Mouse (Mus musculus): Measurements from ENCODE around the gene Iqcc. TPM values are rescaled to one million over a fixed set of nuclear protein-coding genes. Genes with fewer than 3 reads are reported as not detected.

Iqcc gene
- polyA plus RNA-seq, 1 experiment: 14.6 TPM

GRCm38 (mm10) chr4:129625496-129625895, 6.6 kb upstream of the Iqcc start:
- H3K4me3 ChIP-seq (ENCODE audit: insufficient read depth, low read depth, low read length): no peak overlapping the region
- H3K4me1 ChIP-seq (ENCODE audit: control insufficient read depth, insufficient read depth, insufficient read length, low read length): peaks cover 15% of the 10 kb centered on the region
- H3K27ac ChIP-seq (replicated peaks; ENCODE audit: low read depth, low read length): no peak overlapping the region

- Histone ChIP-seq H3K4me3 (ENCODE audit: insufficient read depth, low read depth, low read length) (peak overlapping the region; percentile 34), H3K27ac (replicated peaks; ENCODE audit: low read depth, low read length) (peak overlapping the region; percentile 29), H3K4me1 (ENCODE audit: control insufficient read depth, insufficient read depth, insufficient read length, low read length) (peaks cover 17% of the 10 kb centered on the region)
Measured at GRCm38 (mm10) chr4:129625029-129625370, 6.1 kb upstream of the Iqcc start.

DNA sequence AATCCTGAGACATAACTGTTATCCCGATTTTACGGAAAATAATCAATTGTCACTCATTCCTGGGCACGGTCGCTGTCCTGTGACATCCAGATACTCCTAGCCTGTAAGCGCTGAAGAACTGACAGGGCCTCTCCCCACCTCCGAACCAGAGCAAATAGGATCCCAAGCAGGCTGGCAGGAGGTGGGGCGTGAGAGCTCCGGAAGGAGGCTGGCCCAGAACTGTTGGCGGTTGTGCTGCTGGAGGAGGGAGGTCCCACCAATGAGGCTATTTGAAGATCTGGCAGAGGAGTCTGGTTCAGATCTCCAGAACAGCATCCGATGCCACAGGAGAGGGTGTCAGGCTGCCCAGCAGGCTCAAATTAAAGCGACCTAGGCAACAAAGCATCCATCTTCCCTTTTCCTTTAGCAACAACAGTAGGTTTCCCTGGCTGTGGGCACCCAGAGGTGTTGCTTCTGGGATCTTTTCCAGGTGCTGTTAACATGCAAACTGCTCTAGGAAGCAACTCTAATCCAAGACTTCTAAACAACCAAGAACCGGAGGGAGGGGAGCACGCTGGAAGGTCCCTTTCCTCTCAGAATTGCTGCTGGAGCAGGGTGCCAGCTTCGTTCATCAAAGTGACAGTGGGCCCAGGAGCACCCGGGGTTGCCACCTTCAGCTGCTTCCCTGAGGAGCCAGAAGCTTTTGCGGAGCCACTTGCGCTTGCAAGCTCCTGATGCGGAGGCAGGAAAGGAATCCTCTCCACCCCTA, 5.6 kb upstream of the Iqcc start:
- Histone ChIP-seq H3K27ac (replicated peaks; ENCODE audit: low read depth, low read length) (peak overlapping the region; percentile 84), H3K4me1 (ENCODE audit: control insufficient read depth, insufficient read depth, insufficient read length, low read length) (peaks cover 17% of the 10 kb centered on the region), H3K4me3 (ENCODE audit: insufficient read depth, low read depth, low read length) (peak overlapping the region; percentile 98)

GRCm38 (mm10) chr4:129623681-129624091, 4.8 kb upstream of the Iqcc start, which contains the start of gene Ccdc28b:
TSS of gene Ccdc28b (minus strand) at chr4:129623947.
- peaks cover 17% of the 10 kb centered on the region for H3K4me1 ChIP-seq (ENCODE audit: control insufficient read depth, insufficient read depth, insufficient read length, low read length)
- peak within 1 kb of the TSS; percentile 84 for H3K27ac ChIP-seq (replicated peaks; ENCODE audit: low read depth, low read length)
- H3K4me3 ChIP-seq (ENCODE audit: insufficient read depth, low read depth, low read length): peak within 1 kb of the TSS; percentile 98

GRCm38 (mm10) chr4:129622803-129623535, 4.1 kb upstream of the Iqcc start:
- peaks cover 21% of the 10 kb centered on the region for H3K4me1 ChIP-seq (ENCODE audit: control insufficient read depth, insufficient read depth, insufficient read length, low read length)
- peak overlapping the region; percentile 72 for H3K27ac ChIP-seq (replicated peaks; ENCODE audit: low read depth, low read length)
- peak overlapping the region; percentile 98 for H3K4me3 ChIP-seq (ENCODE audit: insufficient read depth, low read depth, low read length)

GRCm38 (mm10) chr4:129622120-129622802, 3.4 kb upstream of the Iqcc start:
- H3K27ac ChIP-seq (replicated peaks; ENCODE audit: low read depth, low read length): peak overlapping the region; percentile 72
- H3K4me1 ChIP-seq (ENCODE audit: control insufficient read depth, insufficient read depth, insufficient read length, low read length): peaks cover 22% of the 10 kb centered on the region
- H3K4me3 ChIP-seq (ENCODE audit: insufficient read depth, low read depth, low read length): peak overlapping the region; percentile 98

DNA sequence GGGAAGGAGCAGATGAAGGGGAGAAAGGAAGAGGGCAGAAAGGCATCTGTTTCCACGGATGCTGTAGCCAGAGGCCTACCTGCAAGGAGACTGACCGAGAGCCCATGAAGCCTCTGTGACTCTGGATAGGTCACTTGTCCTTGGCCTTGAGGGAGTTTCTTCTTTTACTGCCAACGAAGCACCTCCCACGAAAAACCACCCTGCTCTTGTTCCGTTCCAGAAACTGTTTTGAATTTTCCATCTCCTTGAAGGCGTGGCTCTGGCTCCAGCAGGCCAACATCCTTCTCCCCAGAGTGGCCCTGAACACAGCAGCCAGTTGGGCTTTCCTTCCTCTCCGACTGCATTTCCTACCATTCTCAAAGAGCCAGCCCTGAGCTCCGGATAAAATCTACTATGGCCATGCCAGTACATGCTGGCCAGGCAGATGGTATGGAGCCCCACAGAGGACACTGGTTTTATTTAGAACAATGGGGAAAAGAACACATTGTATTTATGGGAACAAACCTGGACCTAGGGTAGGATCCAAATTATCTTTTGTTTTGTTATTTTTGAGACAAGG, 2.5 kb upstream of the Iqcc start:
- Histone ChIP-seq H3K4me1 (ENCODE audit: control insufficient read depth, insufficient read depth, insufficient read length, low read length) (peaks cover 22% of the 10 kb centered on the region), H3K27ac (replicated peaks; ENCODE audit: low read depth, low read length) (peak overlapping the region; percentile 75), H3K4me3 (ENCODE audit: insufficient read depth, low read depth, low read length) (peak overlapping the region; percentile 98)

DNA sequence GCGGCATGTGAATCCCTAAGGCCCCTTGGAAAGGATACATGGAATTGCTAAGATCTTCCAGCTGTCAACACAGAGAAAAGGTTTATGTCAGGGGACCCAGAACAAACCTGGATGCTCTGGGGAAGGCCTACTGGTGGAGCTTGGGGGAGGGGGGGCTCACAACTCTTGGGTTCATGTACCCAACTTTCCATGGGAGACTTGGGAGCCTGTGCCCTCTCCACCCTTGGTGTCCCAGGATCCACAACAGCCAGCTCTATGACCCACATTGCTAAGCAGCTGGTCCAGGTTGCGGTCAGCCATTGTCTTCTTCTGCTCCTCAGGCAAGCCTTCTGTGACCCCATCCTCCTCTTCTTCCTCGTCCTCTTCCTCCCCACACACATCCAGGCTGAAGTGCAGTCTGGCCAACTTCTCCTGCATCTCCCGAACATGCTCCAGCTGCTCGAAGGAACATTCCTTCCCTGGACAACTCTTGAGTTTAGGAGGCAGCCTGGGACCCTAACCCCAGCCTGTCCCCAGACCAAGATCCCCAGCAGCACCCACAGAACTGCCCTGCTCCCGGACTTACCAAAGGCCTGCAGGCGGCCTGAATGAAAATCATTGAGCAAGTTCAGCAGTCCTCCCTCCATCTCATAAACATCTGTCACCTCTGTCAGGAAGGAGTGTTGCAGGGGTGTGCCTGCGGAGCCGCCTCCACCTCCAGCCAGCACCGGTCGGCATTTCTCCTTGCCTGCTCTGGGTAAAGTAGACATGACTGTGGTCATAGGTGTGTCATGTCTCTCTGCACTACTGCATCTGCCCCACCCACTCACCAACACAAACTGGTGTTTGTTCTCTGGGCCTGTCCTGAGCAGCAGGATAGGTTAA, 1.8 kb upstream of the Iqcc start:
- Histone ChIP-seq H3K4me3 (ENCODE audit: insufficient read depth, low read depth, low read length) (peak overlapping the region; percentile 60), H3K4me1 (ENCODE audit: control insufficient read depth, insufficient read depth, insufficient read length, low read length) (peaks cover 22% of the 10 kb centered on the region), H3K27ac (replicated peaks; ENCODE audit: low read depth, low read length) (peak overlapping the region; percentile 75)

- Histone ChIP-seq H3K4me1 (ENCODE audit: control insufficient read depth, insufficient read depth, insufficient read length, low read length) (peaks cover 22% of the 10 kb centered on the region), H3K4me3 (ENCODE audit: insufficient read depth, low read depth, low read length) (peak overlapping the region; percentile 70), H3K27ac (replicated peaks; ENCODE audit: low read depth, low read length) (0 out of 2 replicates have a peak overlapping the region, but pooled peaks have one; percentile 78)
Measured at GRCm38 (mm10) chr4:129618031-129618430, 868 bp downstream of the Iqcc start.

DNA sequence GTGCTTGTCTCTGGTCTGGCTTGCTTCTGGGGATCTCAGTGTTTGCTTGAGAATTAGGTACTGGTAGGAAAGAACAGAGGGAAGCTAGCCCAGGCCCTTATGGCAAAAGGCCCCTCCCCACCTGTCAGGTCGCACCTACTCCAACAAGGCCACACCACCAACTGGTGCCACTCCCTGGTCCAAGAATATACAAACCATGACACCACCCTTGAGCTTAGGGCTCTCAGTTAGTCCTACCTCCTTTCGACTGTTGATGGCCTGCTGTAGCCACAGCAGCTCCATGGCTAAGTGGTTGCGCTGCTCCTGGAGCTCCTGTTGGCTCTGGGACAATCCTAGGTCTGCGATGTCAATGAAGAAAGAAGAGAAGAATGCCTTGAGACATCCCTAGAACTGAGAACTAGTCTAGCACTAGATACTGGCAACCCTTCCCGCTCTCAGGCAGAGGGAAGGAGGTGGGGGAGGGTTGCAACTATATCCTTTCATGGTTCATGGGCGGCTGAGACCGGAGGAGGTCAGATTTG, 1.7 kb downstream of the Iqcc start:
- Histone ChIP-seq H3K27ac (replicated peaks; ENCODE audit: low read depth, low read length) (no peak overlapping the region), H3K4me1 (ENCODE audit: control insufficient read depth, insufficient read depth, insufficient read length, low read length) (peaks cover 15% of the 10 kb centered on the region), H3K4me3 (ENCODE audit: insufficient read depth, low read depth, low read length) (no peak overlapping the region)

- Histone ChIP-seq H3K4me3 (ENCODE audit: insufficient read depth, low read depth, low read length) (no peak overlapping the region), H3K4me1 (ENCODE audit: control insufficient read depth, insufficient read depth, insufficient read length, low read length) (peaks cover 10% of the 10 kb centered on the region), H3K27ac (replicated peaks; ENCODE audit: low read depth, low read length) (no peak overlapping the region)
Measured at GRCm38 (mm10) chr4:129616631-129617030, 2.3 kb downstream of the Iqcc start.

- Histone ChIP-seq H3K27ac (replicated peaks; ENCODE audit: low read depth, low read length) (no peak overlapping the region), H3K4me1 (ENCODE audit: control insufficient read depth, insufficient read depth, insufficient read length, low read length) (peaks cover 10% of the 10 kb centered on the region), H3K4me3 (ENCODE audit: insufficient read depth, low read depth, low read length) (no peak overlapping the region)
Measured at GRCm38 (mm10) chr4:129615801-129616290, 3.1 kb downstream of the Iqcc start.

- Histone ChIP-seq H3K4me1 (ENCODE audit: control insufficient read depth, insufficient read depth, insufficient read length, low read length) (peaks cover 5% of the 10 kb centered on the region; the same call in 1 of the 2 replicates), H3K27ac (replicated peaks; ENCODE audit: low read depth, low read length) (no peak within 1 kb of the TSS), H3K4me3 (ENCODE audit: insufficient read depth, low read depth, low read length) (no peak within 1 kb of the TSS)
Measured at GRCm38 (mm10) chr4:129614093-129614492, 4.8 kb downstream of the Iqcc start, which contains the start of gene Dcdc2b. TSS of gene Dcdc2b (minus strand) at chr4:129614257.

DNA sequence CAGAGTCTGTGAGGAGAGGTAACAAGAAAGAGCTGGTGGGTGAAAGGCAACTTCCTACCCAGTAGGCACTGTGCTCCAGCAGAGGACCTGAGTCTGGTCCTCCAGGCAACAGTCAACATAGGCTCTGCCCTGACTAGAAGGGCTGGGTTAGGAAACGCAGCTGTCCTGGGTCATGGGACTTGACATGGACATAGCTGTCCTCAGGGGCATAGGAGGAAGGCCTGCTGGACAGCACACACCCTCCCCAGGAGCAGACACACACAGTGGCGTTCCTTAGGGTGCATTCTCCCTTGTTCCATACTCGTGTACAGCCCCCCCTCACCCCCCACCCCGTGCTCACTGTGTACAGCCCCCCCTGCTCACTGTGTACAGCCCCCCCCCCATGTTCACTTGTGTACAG, 8.4 kb downstream of the Iqcc start:
- Histone ChIP-seq H3K4me3 (ENCODE audit: insufficient read depth, low read depth, low read length) (no peak overlapping the region), H3K4me1 (ENCODE audit: control insufficient read depth, insufficient read depth, insufficient read length, low read length) (no peaks in the 10 kb centered on the region), H3K27ac (replicated peaks; ENCODE audit: low read depth, low read length) (no peak overlapping the region)
